9 mouse cellular contexts compared by ENCODE assay signal in the genomic region with DNA sequence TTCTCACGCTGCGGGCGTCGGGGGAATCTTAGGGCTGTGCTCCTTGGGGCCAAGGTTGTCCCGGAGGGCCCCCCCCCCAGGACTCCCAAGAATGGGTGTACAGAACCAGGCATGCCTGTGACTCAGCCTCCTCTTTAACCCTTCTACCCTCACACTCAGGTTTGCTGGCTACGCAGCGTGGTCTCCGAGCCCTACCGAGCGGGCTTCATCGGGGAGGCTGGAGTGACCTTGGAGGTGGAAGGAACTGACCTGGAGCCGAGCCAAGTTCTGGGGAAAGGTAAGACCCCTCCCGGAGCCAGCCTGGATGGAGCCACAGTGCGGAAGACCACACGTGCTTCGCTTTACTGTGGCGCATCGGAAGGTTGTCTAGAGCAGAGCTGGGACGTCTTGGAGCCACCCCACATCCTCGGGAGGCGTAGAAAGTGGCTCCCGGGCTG. TPM values are rescaled to one million over a fixed set of nuclear protein-coding genes. Genes with fewer than 3 reads are reported as not detected.
DNase-seq lines count a peak whose midpoint lies in the region; ATAC-seq and TF ChIP-seq lines count a peak whose summit lies in the region.
"Had no signal": no experiment of that assay in that cellular context is flagged by ENCODE, and none has a peak within 500 bp of the region (broad histone marks: within the 10 kb centered on the region; RNA-seq: fewer than 3 reads in every experiment).

No protein-coding gene starts in this region.

- 9% methylated on average over 22 of the region's 22 CpGs for WGBS in spleen, adult 2 months
- 1% methylated on average over 22 of the region's 22 CpGs for WGBS in heart, embryonic 15.5 days
- WGBS in liver, embryonic 13.5 days (ENCODE audit: insufficient replicate concordance), result 4% methylated on average over 22 of the region's 22 CpGs
- 0% methylated on average over 22 of the region's 22 CpGs for WGBS in stomach, embryonic 16.5 days

- no peak for DNase-seq in spleen, adult 2 months (ENCODE audit: low read depth in 1 of 2, low spot score in 2 of 2)
- no peak for DNase-seq in spleen, adult 12 weeks (ENCODE audit: low spot score)
- DNase-seq in liver, embryonic 13.5 days, result no peak
- DNase-seq in ovary, postnatal 10 days (ENCODE audit: low spot score), result no peak
- DNase-seq in spleen, postnatal 4 days (ENCODE audit: low spot score in 2 of 2), result no peak
- no peak for DNase-seq in frontal cortex, postnatal 25 days (ENCODE audit: low spot score in 2 of 2)

- no peaks in the 10 kb centered on the region for H3K36me3 ChIP-seq in spleen, adult 2 months (ENCODE audit: control insufficient read depth, insufficient read depth, low read length)
- no peaks in the 10 kb centered on the region for H3K36me3 ChIP-seq in heart, embryonic 15.5 days
- H3K36me3 ChIP-seq in liver, embryonic 13.5 days, result no peaks in the 10 kb centered on the region
- H3K36me3 ChIP-seq in stomach, embryonic 16.5 days (ENCODE audit: control insufficient read depth, insufficient read depth, low read length), result no peaks in the 10 kb centered on the region

- H3K9me3 ChIP-seq in heart, embryonic 15.5 days (replicated peaks), result no peaks in the 10 kb centered on the region
- no peaks in the 10 kb centered on the region for H3K9me3 ChIP-seq in liver, embryonic 13.5 days (replicated peaks)
- H3K9me3 ChIP-seq in stomach, embryonic 16.5 days (replicated peaks; ENCODE audit: control insufficient read depth, low read length), result no peaks in the 10 kb centered on the region

- H3K27me3 ChIP-seq in spleen, adult 2 months (ENCODE audit: control insufficient read depth, insufficient read depth, low read length), result peaks cover 24% of the 10 kb centered on the region
- H3K27me3 ChIP-seq in heart, embryonic 15.5 days, result no peaks in the 10 kb centered on the region
- peaks cover 82% of the 10 kb centered on the region for H3K27me3 ChIP-seq in liver, embryonic 13.5 days
- no peaks in the 10 kb centered on the region for H3K27me3 ChIP-seq in stomach, embryonic 16.5 days (ENCODE audit: control insufficient read depth, insufficient read depth, low read length)

- peak overlapping the region; percentile 86 for H3K4me2 ChIP-seq in heart, embryonic 15.5 days
- H3K4me2 ChIP-seq in liver, embryonic 13.5 days, result peak overlapping the region; percentile 50
- peak overlapping the region; percentile 83 for H3K4me2 ChIP-seq in stomach, embryonic 16.5 days (ENCODE audit: low read depth, low read length)

- peak overlapping the region; percentile 35; the same call in 1 of the 2 replicates for H3K4me3 ChIP-seq in spleen, adult 2 months (ENCODE audit: extremely low read depth, insufficient read depth, insufficient read length)
- peak overlapping the region; percentile 66 for H3K4me3 ChIP-seq in heart, embryonic 15.5 days
- H3K4me3 ChIP-seq in liver, embryonic 13.5 days (replicated peaks), result peak overlapping the region; percentile 41
- peak overlapping the region; percentile 58 for H3K4me3 ChIP-seq in stomach, embryonic 16.5 days (replicated peaks; ENCODE audit: low read length)

- TF ChIP-seq CTCF in spleen, adult 2 months (IDR thresholded peaks at IDR 0.05; ENCODE audit: extremely low read depth, insufficient read depth, insufficient read length, insufficient replicate concordance), result no peak

- peak overlapping the region; percentile 61 for H3K9ac ChIP-seq in heart, embryonic 15.5 days
- peak overlapping the region; percentile 43 for H3K9ac ChIP-seq in liver, embryonic 13.5 days
- H3K9ac ChIP-seq in stomach, embryonic 16.5 days (ENCODE audit: low read length), result peak overlapping the region; percentile 77

- H3K27ac ChIP-seq in spleen, adult 2 months (ENCODE audit: insufficient read depth, low read length), result no peak overlapping the region
- H3K27ac ChIP-seq in heart, embryonic 15.5 days, result peak overlapping the region; percentile 84
- no peak overlapping the region for H3K27ac ChIP-seq in liver, embryonic 13.5 days
- H3K27ac ChIP-seq in stomach, embryonic 16.5 days (ENCODE audit: low read length), result peak overlapping the region; percentile 81
- H3K27ac ChIP-seq: macrophage had no signal

- TF ChIP-seq POLR2A in spleen, adult 2 months (IDR thresholded peaks at IDR 0.05; ENCODE audit: low read depth, low read length), result no peak

- peak; percentile 16; the same call in 1 of the 2 replicates for ATAC-seq in heart, embryonic 15.5 days (replicated peaks; ENCODE audit: insufficient number of reproducible peaks, insufficient read depth, low FRiP score, low read depth)
- no peak for ATAC-seq in liver, embryonic 13.5 days (ENCODE audit: low read depth)
- ATAC-seq in stomach, embryonic 16.5 days (ENCODE audit: insufficient read depth, low FRiP score), result peak; percentile 42

- peaks cover 3% of the 10 kb centered on the region for H3K4me1 ChIP-seq in spleen, adult 2 months (ENCODE audit: control insufficient read depth, insufficient read depth, insufficient read length)
- H3K4me1 ChIP-seq in heart, embryonic 15.5 days (replicated peaks), result peaks cover 46% of the 10 kb centered on the region
- H3K4me1 ChIP-seq in liver, embryonic 13.5 days (replicated peaks), result no peaks in the 10 kb centered on the region
- H3K4me1 ChIP-seq in stomach, embryonic 16.5 days (ENCODE audit: control insufficient read depth, insufficient read depth, low read length), result peaks cover 22% of the 10 kb centered on the region

RNA-seq across cellular contexts. Expression of gene Cdh3, which starts 0.4 kb away (rescaled TPM):
- 1.9 TPM in 2 replicates for polyA plus RNA-seq in spleen, adult 2 months (2012; rRNA removed)
- polyA plus RNA-seq in heart, embryonic 15.5 days (2015; fragmentation: Nextera tagmentation; extraction: Ambion mirVana), result 17.1 and 21.9 TPM in 2 replicates
- 2.5 and 2.8 TPM in 2 replicates for polyA plus RNA-seq in liver, embryonic 13.5 days (2015; fragmentation: Nextera tagmentation; extraction: Ambion mirVana)
- polyA plus RNA-seq in stomach, embryonic 16.5 days (2015; fragmentation: Nextera tagmentation; extraction: Ambion mirVana), result 16.7 and 16.8 TPM in 2 replicates
- polyA plus RNA-seq: macrophage had no signal

RNA-seq across cellular contexts. Expression of gene 6030452D12Rik, which starts 10.8 kb away (rescaled TPM):
- not detected in 2 replicates for polyA plus RNA-seq in spleen, adult 2 months (2012; rRNA removed)
- not detected in 2 replicates for polyA plus RNA-seq in heart, embryonic 15.5 days (2015; fragmentation: Nextera tagmentation; extraction: Ambion mirVana)
- polyA plus RNA-seq in liver, embryonic 13.5 days (2015; fragmentation: Nextera tagmentation; extraction: Ambion mirVana), result not detected in 2 replicates
- not detected in 2 replicates for polyA plus RNA-seq in stomach, embryonic 16.5 days (2015; fragmentation: Nextera tagmentation; extraction: Ambion mirVana)
- polyA plus RNA-seq: macrophage had no signal

Comparison
In these comparisons a context has a peak if more than half of its experiments do, and no peak if none do; other contexts are left out.
1. H3K27ac ChIP-seq: peak in heart, embryonic 15.5 days (single experiment) and stomach, embryonic 16.5 days (single experiment); none in spleen, adult 2 months (single experiment) and liver, embryonic 13.5 days (single experiment).
2. Peak in every context shown above with its lines, with median percentiles within 50 percentile points of each other: H3K4me3 ChIP-seq, H3K4me2 ChIP-seq and H3K9ac ChIP-seq.